Mouse (Mus musculus): ENCODE data around the gene Pde6g. TPM values are rescaled to one million over a fixed set of nuclear protein-coding genes. Genes with fewer than 3 reads are reported as not detected.

Pde6g gene
- polyA plus RNA-seq, 1 experiment = 1.0 TPM

DNA sequence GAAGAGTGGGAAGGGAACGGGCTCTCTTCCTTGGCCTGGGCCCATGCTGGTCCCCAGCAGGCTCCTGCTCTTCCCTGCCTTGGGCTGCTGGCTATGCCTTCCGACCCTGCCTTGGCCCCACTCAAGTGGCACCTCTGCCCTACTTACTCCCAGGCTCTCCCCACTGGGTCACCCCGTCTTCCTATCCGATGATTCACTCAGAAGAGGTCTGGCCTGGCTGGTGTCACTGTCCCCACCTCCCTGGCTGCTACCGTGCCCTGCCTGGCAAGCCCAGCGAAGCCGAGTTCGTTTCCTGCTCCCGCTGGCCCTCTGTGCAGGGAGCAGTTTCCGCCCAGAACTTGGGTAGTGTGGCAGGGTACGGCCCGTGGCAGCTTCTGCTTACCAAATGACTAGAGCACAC lies 44.9 kb upstream of the Pde6g start:
- Histone ChIP-seq H3K4me3 (ENCODE audit: low read depth, low read length) (no peak overlapping the region), H3K36me3 (ENCODE audit: control insufficient read depth, insufficient read depth, low read length, poor library complexity, severe bottlenecking) (peaks cover 10% of the 10 kb centered on the region; the same call in 1 of the 2 replicates), H3K27me3 (ENCODE audit: control insufficient read depth, insufficient read depth, low read length, poor library complexity, severe bottlenecking) (no peaks in the 10 kb centered on the region), H3K27ac (ENCODE audit: insufficient read depth, low read length) (no peak overlapping the region), H3K4me1 (ENCODE audit: control insufficient read depth, insufficient read depth, low read length) (no peaks in the 10 kb centered on the region), H3K9ac (ENCODE audit: low read depth, poor library complexity, severe bottlenecking) (no peak overlapping the region), H3K9me3 (replicated peaks; ENCODE audit: control insufficient read depth, insufficient read depth, low read length, poor library complexity, severe bottlenecking) (no peaks in the 10 kb centered on the region)
- TF ChIP-seq CTCF (IDR thresholded peaks at IDR 0.05; ENCODE audit: low read depth, low read length) = no peak
- TF ChIP-seq POLR2A (IDR thresholded peaks at IDR 0.05; ENCODE audit: insufficient read depth, low read length) = no peak
- TF ChIP-seq EP300 (IDR thresholded peaks at IDR 0.05; ENCODE audit: insufficient read depth, low read depth, low read length) = no peak

DNA sequence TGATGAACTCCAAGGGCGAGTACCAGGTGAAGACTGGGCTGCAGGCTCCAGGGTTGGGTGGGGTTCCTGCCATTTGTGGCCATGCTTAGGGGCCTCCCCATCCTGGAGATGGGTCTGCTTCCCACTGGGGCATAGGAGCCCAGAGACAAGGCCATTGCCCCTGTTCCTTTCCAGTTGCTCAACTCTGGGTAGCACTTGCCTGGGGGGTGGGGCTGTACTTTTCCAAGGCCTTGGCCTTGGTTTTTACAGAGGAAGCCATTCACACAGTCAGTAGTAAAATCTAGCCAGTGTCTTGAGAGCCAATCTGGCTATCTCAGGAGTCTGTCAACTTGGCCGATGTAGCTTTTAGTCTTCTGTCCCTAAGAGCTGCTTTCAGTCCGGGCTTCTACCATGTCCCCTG lies 44.1 kb upstream of the Pde6g start:
- H3K27me3 ChIP-seq (ENCODE audit: control insufficient read depth, insufficient read depth, low read length, poor library complexity, severe bottlenecking) = no peaks in the 10 kb centered on the region
- H3K36me3 ChIP-seq (ENCODE audit: control insufficient read depth, insufficient read depth, low read length, poor library complexity, severe bottlenecking) = peaks cover 10% of the 10 kb centered on the region; the same call in 1 of the 2 replicates
- H3K4me3 ChIP-seq (ENCODE audit: low read depth, low read length) = no peak overlapping the region
- H3K9ac ChIP-seq (ENCODE audit: low read depth, poor library complexity, severe bottlenecking) = no peak overlapping the region
- no peak for TF ChIP-seq POLR2A (IDR thresholded peaks at IDR 0.05; ENCODE audit: insufficient read depth, low read length)
- TF ChIP-seq EP300 (IDR thresholded peaks at IDR 0.05; ENCODE audit: insufficient read depth, low read depth, low read length) = no peak
- no peak for TF ChIP-seq CTCF (IDR thresholded peaks at IDR 0.05; ENCODE audit: low read depth, low read length)
- H3K4me1 ChIP-seq (ENCODE audit: control insufficient read depth, insufficient read depth, low read length) = no peaks in the 10 kb centered on the region
- H3K27ac ChIP-seq (ENCODE audit: insufficient read depth, low read length) = no peak overlapping the region
- no peaks in the 10 kb centered on the region for H3K9me3 ChIP-seq (replicated peaks; ENCODE audit: control insufficient read depth, insufficient read depth, low read length, poor library complexity, severe bottlenecking)

DNA sequence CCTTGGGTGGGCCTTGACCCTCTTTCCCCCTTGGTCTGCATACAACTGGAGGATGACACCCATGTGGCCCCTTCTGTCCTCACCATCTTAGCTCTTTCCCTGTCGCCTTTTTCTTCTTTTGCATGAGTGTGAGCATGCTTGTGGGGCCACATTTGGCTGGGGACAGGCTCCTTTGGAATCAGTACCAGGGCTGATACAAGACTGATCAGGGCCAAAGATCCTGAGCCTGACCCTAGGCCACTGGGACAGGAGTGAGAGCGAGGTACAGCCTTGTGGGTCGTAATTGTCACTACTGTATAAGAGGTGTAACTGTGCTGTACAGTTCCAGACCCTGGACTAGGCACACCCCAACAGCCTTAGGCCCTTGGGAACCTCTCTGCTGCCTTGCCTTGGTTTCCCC lies 40.6 kb upstream of the Pde6g start:
- H3K9me3 ChIP-seq (replicated peaks; ENCODE audit: control insufficient read depth, insufficient read depth, low read length, poor library complexity, severe bottlenecking) = no peaks in the 10 kb centered on the region
- TF ChIP-seq EP300 (IDR thresholded peaks at IDR 0.05; ENCODE audit: insufficient read depth, low read depth, low read length) (no peak), POLR2A (IDR thresholded peaks at IDR 0.05; ENCODE audit: insufficient read depth, low read length) (no peak), CTCF (IDR thresholded peaks at IDR 0.05; ENCODE audit: low read depth, low read length) (no peak)
- no peak overlapping the region for H3K9ac ChIP-seq (ENCODE audit: low read depth, poor library complexity, severe bottlenecking)
- H3K4me1 ChIP-seq (ENCODE audit: control insufficient read depth, insufficient read depth, low read length) = peaks cover 2% of the 10 kb centered on the region
- peaks cover 14% of the 10 kb centered on the region for H3K36me3 ChIP-seq (ENCODE audit: control insufficient read depth, insufficient read depth, low read length, poor library complexity, severe bottlenecking)
- H3K27ac ChIP-seq (ENCODE audit: insufficient read depth, low read length) = no peak overlapping the region
- H3K4me3 ChIP-seq (ENCODE audit: low read depth, low read length) = no peak overlapping the region
- H3K27me3 ChIP-seq (ENCODE audit: control insufficient read depth, insufficient read depth, low read length, poor library complexity, severe bottlenecking) = no peaks in the 10 kb centered on the region

DNA sequence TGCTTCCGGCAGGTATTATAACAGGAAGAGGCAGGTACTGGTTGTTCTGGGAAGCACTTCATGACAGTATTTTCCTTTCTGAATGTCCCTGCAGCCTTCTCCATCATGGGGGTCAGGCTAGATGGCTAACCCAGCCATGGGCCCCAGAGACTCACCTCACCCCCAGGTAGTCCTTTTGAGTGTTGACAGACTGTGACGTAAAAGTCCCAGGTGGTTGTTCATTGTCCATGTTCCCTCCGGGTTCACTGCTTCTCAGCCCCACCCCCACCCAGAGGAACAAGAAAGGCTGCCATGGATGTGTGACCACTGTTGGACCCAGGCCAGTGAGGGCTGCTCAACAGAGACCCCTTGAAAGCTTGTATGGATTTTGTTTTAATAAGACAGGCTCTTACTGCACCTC lies 40.1 kb upstream of the Pde6g start:
- H3K27ac ChIP-seq (ENCODE audit: insufficient read depth, low read length) = no peak overlapping the region
- H3K4me1 ChIP-seq (ENCODE audit: control insufficient read depth, insufficient read depth, low read length) = peaks cover 2% of the 10 kb centered on the region
- no peaks in the 10 kb centered on the region for H3K9me3 ChIP-seq (replicated peaks; ENCODE audit: control insufficient read depth, insufficient read depth, low read length, poor library complexity, severe bottlenecking)
- H3K27me3 ChIP-seq (ENCODE audit: control insufficient read depth, insufficient read depth, low read length, poor library complexity, severe bottlenecking) = no peaks in the 10 kb centered on the region
- no peak overlapping the region for H3K4me3 ChIP-seq (ENCODE audit: low read depth, low read length)
- TF ChIP-seq CTCF (IDR thresholded peaks at IDR 0.05; ENCODE audit: low read depth, low read length) (no peak), EP300 (IDR thresholded peaks at IDR 0.05; ENCODE audit: insufficient read depth, low read depth, low read length) (no peak), POLR2A (IDR thresholded peaks at IDR 0.05; ENCODE audit: insufficient read depth, low read length) (no peak)
- H3K36me3 ChIP-seq (ENCODE audit: control insufficient read depth, insufficient read depth, low read length, poor library complexity, severe bottlenecking) = peaks cover 19% of the 10 kb centered on the region
- H3K9ac ChIP-seq (ENCODE audit: low read depth, poor library complexity, severe bottlenecking) = no peak overlapping the region

DNA sequence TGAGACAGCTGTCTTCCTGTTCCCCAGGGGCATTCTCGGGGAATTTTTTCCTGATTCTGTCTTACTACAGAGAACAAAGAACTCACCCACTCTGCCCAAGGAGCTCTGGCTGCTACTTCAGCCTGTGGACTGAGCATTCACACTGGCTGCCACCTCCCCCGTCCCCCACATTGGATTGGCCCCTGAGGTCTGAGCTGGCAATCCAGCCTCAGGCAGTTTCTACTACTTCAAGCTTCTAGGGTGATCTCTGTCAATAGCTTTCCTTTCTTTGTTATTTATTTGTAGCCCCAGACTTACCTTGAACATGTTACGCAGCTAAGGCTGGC lies 39.5 kb upstream of the Pde6g start:
- TF ChIP-seq POLR2A (IDR thresholded peaks at IDR 0.05; ENCODE audit: insufficient read depth, low read length) = no peak
- no peak for TF ChIP-seq CTCF (IDR thresholded peaks at IDR 0.05; ENCODE audit: low read depth, low read length)
- TF ChIP-seq EP300 (IDR thresholded peaks at IDR 0.05; ENCODE audit: insufficient read depth, low read depth, low read length) = no peak
- Histone ChIP-seq H3K9ac (ENCODE audit: low read depth, poor library complexity, severe bottlenecking) (no peak overlapping the region), H3K4me3 (ENCODE audit: low read depth, low read length) (no peak overlapping the region), H3K4me1 (ENCODE audit: control insufficient read depth, insufficient read depth, low read length) (peaks cover 2% of the 10 kb centered on the region), H3K36me3 (ENCODE audit: control insufficient read depth, insufficient read depth, low read length, poor library complexity, severe bottlenecking) (peaks cover 24% of the 10 kb centered on the region), H3K9me3 (replicated peaks; ENCODE audit: control insufficient read depth, insufficient read depth, low read length, poor library complexity, severe bottlenecking) (no peaks in the 10 kb centered on the region), H3K27me3 (ENCODE audit: control insufficient read depth, insufficient read depth, low read length, poor library complexity, severe bottlenecking) (no peaks in the 10 kb centered on the region), H3K27ac (ENCODE audit: insufficient read depth, low read length) (no peak overlapping the region)

DNA sequence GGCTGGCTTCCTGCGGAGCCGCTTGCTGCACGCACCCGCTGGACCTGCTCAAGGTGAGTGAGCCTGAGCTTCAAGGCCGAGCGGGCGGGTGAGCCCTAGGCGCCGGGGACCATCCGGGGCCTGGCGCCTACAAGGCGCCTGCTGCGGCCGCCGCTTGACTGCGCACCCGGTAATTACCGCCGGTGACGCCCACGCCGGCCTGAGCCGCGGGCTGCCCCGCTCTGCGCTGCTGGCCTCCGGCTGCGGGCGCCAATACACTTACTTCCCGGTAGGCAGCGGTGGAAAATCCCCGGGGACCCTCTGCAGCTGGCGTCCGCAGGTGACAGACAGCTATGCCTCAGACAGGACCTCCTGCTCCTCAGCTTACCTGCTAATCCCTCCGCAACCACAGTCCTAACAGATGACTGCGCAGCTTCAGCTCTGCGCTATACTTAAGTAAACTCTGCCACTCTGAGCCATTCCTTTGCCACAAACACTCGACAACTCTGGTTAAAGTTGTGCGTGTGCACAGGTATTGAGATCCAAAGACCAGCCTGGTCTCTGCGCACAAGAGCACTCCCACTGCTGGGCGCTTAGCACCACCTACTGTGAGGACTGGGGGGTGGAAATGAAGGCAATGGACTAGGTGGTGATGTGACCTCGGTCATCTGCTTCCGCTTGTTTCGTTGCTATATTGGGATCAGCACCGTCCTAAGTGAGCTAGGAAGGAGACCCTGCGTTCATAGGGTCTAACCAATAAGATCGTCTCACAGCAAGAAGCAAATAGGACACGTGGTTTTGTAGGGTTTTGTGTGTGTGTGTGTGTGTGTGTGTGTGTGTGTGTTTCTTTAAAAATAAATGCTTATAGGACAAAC lies 39.0 kb upstream of the Pde6g start:
- Histone ChIP-seq H3K27ac (ENCODE audit: insufficient read depth, low read length) (no peak overlapping the region), H3K27me3 (ENCODE audit: control insufficient read depth, insufficient read depth, low read length, poor library complexity, severe bottlenecking) (no peaks in the 10 kb centered on the region), H3K9me3 (replicated peaks; ENCODE audit: control insufficient read depth, insufficient read depth, low read length, poor library complexity, severe bottlenecking) (no peaks in the 10 kb centered on the region), H3K36me3 (ENCODE audit: control insufficient read depth, insufficient read depth, low read length, poor library complexity, severe bottlenecking) (peaks cover 30% of the 10 kb centered on the region), H3K9ac (ENCODE audit: low read depth, poor library complexity, severe bottlenecking) (peak overlapping the region; percentile 69), H3K4me3 (ENCODE audit: low read depth, low read length) (peak overlapping the region; percentile 81), H3K4me1 (ENCODE audit: control insufficient read depth, insufficient read depth, low read length) (peaks cover 2% of the 10 kb centered on the region)
- TF ChIP-seq POLR2A (IDR thresholded peaks at IDR 0.05; ENCODE audit: insufficient read depth, low read length) (no peak), CTCF (IDR thresholded peaks at IDR 0.05; ENCODE audit: low read depth, low read length) (peak; percentile 26)

All from ES-Bruce4 (cell line).